Mouse (Mus musculus): ENCODE measurements around the gene Hist1h2bc. TPM values are rescaled to one million over a fixed set of nuclear protein-coding genes. Genes with fewer than 3 reads are reported as not detected.
"Not testable (repeated sequence)": the region's sequence is repeated elsewhere in the genome, so short reads cannot be mapped to it uniquely, and the experiment has no call there.

The Hist1h2bc gene
- polyA plus RNA-seq, 1 experiment from 2014 or later, result 15.1 TPM

DNA sequence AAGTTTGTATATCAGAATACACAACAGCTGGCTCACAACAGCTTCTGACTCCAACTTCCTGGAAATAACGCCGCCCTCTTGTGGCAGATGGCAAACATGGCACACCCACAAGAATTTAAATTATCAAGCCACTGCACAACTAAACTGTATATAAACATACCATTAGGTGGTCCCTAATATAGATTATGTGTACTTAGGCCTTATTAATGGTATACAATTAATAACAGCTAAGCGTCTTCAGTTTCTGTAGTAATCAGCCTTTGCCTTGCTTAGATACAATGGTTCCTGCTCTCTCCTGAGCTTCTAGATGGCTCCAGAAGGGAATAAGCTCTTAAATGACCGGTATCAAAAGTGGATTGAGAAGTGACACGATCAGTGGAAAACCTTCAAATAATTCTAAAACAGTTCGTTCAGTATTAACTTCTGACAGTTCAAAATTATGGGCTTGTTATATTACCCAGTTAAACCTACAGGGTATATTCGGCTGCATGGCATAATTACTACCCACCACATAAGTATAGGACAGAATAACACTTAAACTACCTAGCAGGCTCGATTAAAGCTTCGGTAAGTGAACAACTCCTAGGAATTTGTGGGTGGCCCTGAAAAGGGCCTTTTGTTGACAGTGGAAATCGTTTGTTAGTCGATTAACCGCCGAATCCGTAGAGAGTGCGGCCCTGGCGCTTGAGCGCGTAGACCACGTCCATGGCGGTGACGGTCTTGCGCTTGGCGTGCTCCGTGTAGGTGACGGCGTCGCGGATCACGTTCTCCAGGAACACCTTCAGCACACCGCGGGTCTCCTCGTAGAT is 13.7 kb downstream of the Hist1h2bc start:
- Histone ChIP-seq H3K4me2 (replicated peaks) (peak overlapping the region; percentile 72), H3K9ac (peak overlapping the region; percentile 62), H3K27ac (peak overlapping the region; percentile 90), H3K4me1 (replicated peaks; ENCODE audit: control insufficient read depth, insufficient read depth, low read length) (no peaks in the 10 kb centered on the region; the same call in 1 of the 2 replicates), H3K27me3 (ENCODE audit: control insufficient read depth, insufficient read depth, low read length) (no peaks in the 10 kb centered on the region), H3K9me3 (ENCODE audit: control insufficient read depth, low read length) (no peaks in the 10 kb centered on the region), H3K36me3 (replicated peaks; ENCODE audit: control insufficient read depth, insufficient read depth) (no peaks in the 10 kb centered on the region), H3K4me3 (replicated peaks; ENCODE audit: low read length) (peak overlapping the region; percentile 44)
- ATAC-seq (ENCODE audit: low FRiP score) (peak; percentile 46), DNase-seq (ENCODE audit: low spot score) (peak; percentile 66)
- under 1% methylated on average over 23 of the region's 32 CpGs for WGBS

DNA sequence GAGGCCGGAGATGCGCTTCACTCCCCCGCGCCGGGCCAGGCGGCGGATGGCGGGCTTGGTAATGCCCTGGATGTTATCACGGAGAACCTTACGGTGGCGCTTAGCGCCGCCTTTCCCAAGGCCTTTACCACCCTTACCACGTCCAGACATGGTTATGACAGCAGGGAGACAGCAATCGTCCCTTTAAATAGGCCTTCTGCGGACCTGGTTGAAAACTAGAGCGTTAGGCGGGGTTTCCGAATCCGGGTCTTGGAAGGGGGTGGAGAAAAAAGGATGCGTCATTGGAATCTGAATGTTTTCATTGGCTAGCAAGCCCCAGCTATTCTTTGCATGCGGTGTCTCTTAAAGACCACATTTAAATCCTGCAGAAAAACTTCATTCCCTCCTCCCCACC is 14.3 kb downstream of the Hist1h2bc start, which contains the start of gene Hist1h4c:
Gene Hist1h4c, minus strand, starts transcription at position 155 of the 394 bp plus-strand sequence.
- ATAC-seq (ENCODE audit: low FRiP score), result peak; percentile 97

DNA sequence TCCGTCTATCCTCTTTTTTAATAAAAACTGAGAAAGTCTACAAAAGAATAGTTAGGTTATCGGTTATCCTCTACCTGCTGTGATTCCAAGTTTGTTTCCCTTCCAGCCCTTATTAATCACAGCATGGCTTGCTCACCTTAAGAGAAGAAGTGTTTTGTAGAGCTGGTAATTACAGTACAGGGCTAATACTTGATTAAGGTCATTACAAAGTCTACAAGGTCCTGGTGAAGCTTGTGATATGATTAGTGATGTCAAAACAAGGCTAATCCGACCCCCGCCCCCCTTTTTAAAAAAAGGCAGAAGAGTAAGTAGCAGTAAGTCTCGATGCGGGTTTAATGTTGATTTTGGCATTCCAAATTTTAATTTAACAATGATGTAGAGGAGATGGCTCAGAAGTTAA is 15.0 kb downstream of the Hist1h2bc start:
- no peaks in the 10 kb centered on the region; the same call in 1 of the 2 replicates for H3K4me1 ChIP-seq (replicated peaks; ENCODE audit: control insufficient read depth, insufficient read depth, low read length)
- DNase-seq (ENCODE audit: low spot score), result no peak
- H3K27ac ChIP-seq, result peak overlapping the region; percentile 90
- H3K36me3 ChIP-seq (replicated peaks; ENCODE audit: control insufficient read depth, insufficient read depth), result no peaks in the 10 kb centered on the region
- no peak for ATAC-seq (ENCODE audit: low FRiP score)
- peak overlapping the region; percentile 72 for H3K4me2 ChIP-seq (replicated peaks)
- no peaks in the 10 kb centered on the region for H3K9me3 ChIP-seq (ENCODE audit: control insufficient read depth, low read length)
- H3K27me3 ChIP-seq (ENCODE audit: control insufficient read depth, insufficient read depth, low read length), result no peaks in the 10 kb centered on the region
- no peak overlapping the region; the same call in none of the 2 replicates for H3K9ac ChIP-seq
- no peak overlapping the region for H3K4me3 ChIP-seq (replicated peaks; ENCODE audit: low read length)
- 73% methylated on average over 6 of the region's 6 CpGs for WGBS

More for the DNA sequence above, 14.3 kb downstream of the Hist1h2bc start, which contains the start of gene Hist1h4c:
- no peaks in the 10 kb centered on the region; the same call in 1 of the 2 replicates for H3K4me1 ChIP-seq (replicated peaks; ENCODE audit: control insufficient read depth, insufficient read depth, low read length)
- peak within 1 kb of the TSS; percentile 72 for H3K4me2 ChIP-seq (replicated peaks)
- peak within 1 kb of the TSS; percentile 62 for H3K9ac ChIP-seq
- H3K4me3 ChIP-seq (replicated peaks; ENCODE audit: low read length), result peak within 1 kb of the TSS; percentile 44
- no peaks in the 10 kb centered on the region for H3K36me3 ChIP-seq (replicated peaks; ENCODE audit: control insufficient read depth, insufficient read depth)
- H3K9me3 ChIP-seq (ENCODE audit: control insufficient read depth, low read length), result no peaks in the 10 kb centered on the region
- DNase-seq (ENCODE audit: low spot score), result peak; percentile 100
- peak within 1 kb of the TSS; percentile 90 for H3K27ac ChIP-seq
- 0% methylated on average over 22 of the region's 22 CpGs for WGBS
- H3K27me3 ChIP-seq (ENCODE audit: control insufficient read depth, insufficient read depth, low read length), result no peaks in the 10 kb centered on the region

DNA sequence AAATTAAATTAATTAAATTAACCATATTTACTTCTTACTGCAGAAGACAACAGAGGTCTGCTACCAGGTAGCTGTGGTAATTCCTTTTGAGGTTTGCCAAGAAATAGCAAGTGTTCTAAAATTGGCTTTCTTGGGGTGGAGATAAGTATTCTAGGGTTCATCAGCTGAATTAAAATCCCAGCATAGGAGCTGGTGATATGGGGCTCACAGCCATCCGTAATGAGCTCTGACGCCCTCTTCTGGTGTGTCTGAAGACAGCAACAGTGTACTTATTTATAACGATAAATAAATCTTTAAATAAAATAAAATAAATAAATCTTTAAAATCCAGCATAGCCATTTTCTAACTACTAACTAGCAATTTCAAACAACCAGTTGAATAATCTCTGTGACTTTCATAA is 15.8 kb downstream of the Hist1h2bc start:
- Histone ChIP-seq H3K9me3 (ENCODE audit: control insufficient read depth, low read length) (no peaks in the 10 kb centered on the region), H3K36me3 (replicated peaks; ENCODE audit: control insufficient read depth, insufficient read depth) (no peaks in the 10 kb centered on the region), H3K4me1 (replicated peaks; ENCODE audit: control insufficient read depth, insufficient read depth, low read length) (no peaks in the 10 kb centered on the region; the same call in 1 of the 2 replicates), H3K9ac (no peak overlapping the region), H3K27ac (no peak overlapping the region), H3K4me2 (replicated peaks) (no peak overlapping the region), H3K27me3 (ENCODE audit: control insufficient read depth, insufficient read depth, low read length) (no peaks in the 10 kb centered on the region), H3K4me3 (replicated peaks; ENCODE audit: low read length) (no peak overlapping the region)
- no peak for ATAC-seq (ENCODE audit: low FRiP score)
- WGBS, result 63% methylated on average over 3 of the region's 3 CpGs
- no peak for DNase-seq (ENCODE audit: low spot score)

DNA sequence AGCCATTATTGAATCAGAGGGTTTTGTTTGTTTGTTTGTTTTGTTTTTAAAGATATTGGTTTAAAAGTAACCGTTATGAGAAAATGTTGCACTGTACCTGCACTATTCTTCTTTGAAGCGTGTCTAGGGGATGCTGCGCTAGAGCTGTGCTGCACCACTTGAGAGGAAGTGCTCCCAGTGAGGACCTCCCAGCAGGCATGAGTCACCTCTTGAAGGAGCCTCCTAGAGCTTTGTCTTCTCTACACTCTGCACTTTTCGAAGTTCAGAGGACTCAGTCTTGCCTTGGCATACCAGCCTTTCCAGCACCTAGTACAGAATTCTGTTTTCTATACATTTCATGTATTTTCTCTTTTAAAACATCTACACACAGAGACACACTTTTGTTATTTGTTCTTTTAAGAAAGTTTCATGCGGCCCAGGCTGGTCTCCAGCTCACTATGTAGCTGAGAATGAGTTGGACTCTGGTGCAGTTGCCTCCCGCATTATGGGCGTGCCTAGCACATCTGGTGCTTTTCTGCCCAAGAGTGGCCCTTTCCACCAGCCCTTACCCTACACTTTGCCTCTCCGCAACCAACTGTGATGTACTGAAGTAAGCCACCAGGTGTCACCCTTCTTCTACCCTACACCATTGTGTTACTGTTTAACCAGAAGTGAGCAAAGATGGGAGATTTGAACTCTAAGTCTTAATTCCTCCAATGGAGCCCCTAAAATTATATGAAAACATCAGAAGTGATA is 17.0 kb downstream of the Hist1h2bc start:
- 33% methylated on average over 8 of the region's 8 CpGs for WGBS
- Histone ChIP-seq H3K9me3 (ENCODE audit: control insufficient read depth, low read length) (no peaks in the 10 kb centered on the region), H3K36me3 (replicated peaks; ENCODE audit: control insufficient read depth, insufficient read depth) (no peaks in the 10 kb centered on the region), H3K27ac (no peak overlapping the region), H3K9ac (no peak overlapping the region), H3K4me3 (replicated peaks; ENCODE audit: low read length) (no peak overlapping the region), H3K4me2 (replicated peaks) (no peak overlapping the region), H3K27me3 (ENCODE audit: control insufficient read depth, insufficient read depth, low read length) (no peaks in the 10 kb centered on the region), H3K4me1 (replicated peaks; ENCODE audit: control insufficient read depth, insufficient read depth, low read length) (no peaks in the 10 kb centered on the region; the same call in 1 of the 2 replicates)
- peak; percentile 76 for DNase-seq (ENCODE audit: low spot score)
- ATAC-seq (ENCODE audit: low FRiP score), result peak; percentile 42; the same call in 1 of the 2 replicates

DNA sequence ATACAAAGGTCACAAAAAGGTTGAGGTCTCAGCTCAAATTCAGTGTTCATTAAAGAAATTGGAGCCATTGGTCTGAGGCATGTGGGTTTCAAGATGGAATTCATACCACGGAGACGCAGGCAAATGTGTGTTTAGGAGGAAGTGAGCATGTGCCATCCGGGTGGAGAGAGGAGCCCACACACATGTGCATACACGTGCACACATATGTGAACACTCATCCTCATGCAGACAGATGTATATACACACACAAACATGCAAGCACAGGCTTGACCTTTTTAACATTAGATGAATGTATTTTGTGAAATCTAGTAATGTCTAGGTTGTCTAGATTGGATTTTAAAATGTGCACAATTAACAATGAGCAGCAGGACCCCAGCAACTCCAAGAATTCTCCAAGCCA is 18.2 kb downstream of the Hist1h2bc start:
- no peak for ATAC-seq (ENCODE audit: low FRiP score)
- 83% methylated on average over 4 of the region's 4 CpGs for WGBS
- H3K4me1 ChIP-seq (replicated peaks; ENCODE audit: control insufficient read depth, insufficient read depth, low read length), result no peaks in the 10 kb centered on the region; the same call in 1 of the 2 replicates
- no peak for DNase-seq (ENCODE audit: low spot score)
- H3K27ac ChIP-seq, result no peak overlapping the region
- no peak overlapping the region for H3K4me3 ChIP-seq (replicated peaks; ENCODE audit: low read length)
- no peak overlapping the region for H3K9ac ChIP-seq
- no peaks in the 10 kb centered on the region for H3K27me3 ChIP-seq (ENCODE audit: control insufficient read depth, insufficient read depth, low read length)
- H3K36me3 ChIP-seq (replicated peaks; ENCODE audit: control insufficient read depth, insufficient read depth), result no peaks in the 10 kb centered on the region
- H3K9me3 ChIP-seq (ENCODE audit: control insufficient read depth, low read length), result no peaks in the 10 kb centered on the region
- H3K4me2 ChIP-seq (replicated peaks), result no peak overlapping the region

DNA sequence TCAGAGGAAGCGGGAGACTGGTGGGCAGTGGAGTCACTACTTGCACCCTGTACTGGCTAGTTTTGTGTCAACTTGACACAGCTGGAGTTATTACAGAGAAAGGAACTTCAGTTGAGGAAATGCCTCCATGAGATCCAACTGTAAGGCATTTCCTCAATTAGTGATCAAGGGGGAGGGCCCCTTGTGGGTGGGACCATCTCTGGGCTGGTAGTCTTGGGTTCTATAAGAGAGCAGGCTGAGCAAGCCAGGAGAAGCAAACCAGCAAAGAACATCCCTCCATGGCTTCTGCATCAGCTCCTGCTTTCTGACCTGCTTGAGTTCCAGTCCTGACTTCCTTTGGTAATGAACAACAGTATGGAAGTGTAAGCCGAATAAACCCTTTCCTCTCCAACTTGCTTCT is 18.8 kb downstream of the Hist1h2bc start:
- not testable (repeated sequence) for H3K4me1 ChIP-seq (replicated peaks; ENCODE audit: control insufficient read depth, insufficient read depth, low read length); H3K27ac ChIP-seq; ATAC-seq (ENCODE audit: low FRiP score); H3K9ac ChIP-seq; H3K9me3 ChIP-seq (ENCODE audit: control insufficient read depth, low read length); H3K27me3 ChIP-seq (ENCODE audit: control insufficient read depth, insufficient read depth, low read length); H3K4me3 ChIP-seq (replicated peaks; ENCODE audit: low read length); H3K36me3 ChIP-seq (replicated peaks; ENCODE audit: control insufficient read depth, insufficient read depth); H3K4me2 ChIP-seq (replicated peaks); DNase-seq (ENCODE audit: low spot score)
- 84% methylated on average over 2 of the region's 2 CpGs for WGBS

DNA sequence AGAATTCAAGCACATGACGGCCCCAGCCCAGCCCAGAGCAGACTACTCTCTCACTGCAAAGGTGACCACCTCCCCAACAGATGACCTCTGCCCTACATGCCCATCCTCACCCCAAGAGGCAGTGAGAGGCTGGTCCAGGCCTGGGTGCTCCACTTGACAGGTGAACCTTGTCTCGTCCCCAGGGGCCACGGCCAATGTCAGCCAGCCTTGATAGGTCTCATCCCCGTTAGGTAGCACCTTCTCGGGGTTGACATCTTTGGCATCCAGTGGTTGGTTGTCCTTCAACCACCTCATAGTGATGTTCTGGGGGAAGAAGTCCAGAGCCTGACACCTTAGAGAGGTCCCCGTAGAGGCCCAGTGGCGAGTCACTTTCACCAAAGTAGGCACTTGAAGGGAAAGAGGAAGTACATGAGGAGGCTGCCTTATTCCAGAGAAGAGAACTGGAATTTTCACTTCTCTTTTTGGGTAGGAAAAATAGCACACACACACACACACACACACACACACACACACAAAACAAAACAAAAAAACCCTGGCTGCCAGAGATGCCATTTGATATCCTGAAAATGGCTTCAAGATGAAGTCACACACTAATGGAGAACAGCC is 21.9 kb downstream of the Hist1h2bc start:
- DNase-seq (ENCODE audit: low spot score) (no peak), ATAC-seq (ENCODE audit: low FRiP score) (no peak)
- WGBS, result 93% methylated on average over 7 of the region's 7 CpGs
- H3K4me2 ChIP-seq (replicated peaks), result no peak overlapping the region
- H3K27me3 ChIP-seq (ENCODE audit: control insufficient read depth, insufficient read depth, low read length), result no peaks in the 10 kb centered on the region
- H3K36me3 ChIP-seq (replicated peaks; ENCODE audit: control insufficient read depth, insufficient read depth), result no peaks in the 10 kb centered on the region
- H3K4me1 ChIP-seq (replicated peaks; ENCODE audit: control insufficient read depth, insufficient read depth, low read length), result peaks cover 9% of the 10 kb centered on the region; the same call in 1 of the 2 replicates
- H3K4me3 ChIP-seq (replicated peaks; ENCODE audit: low read length), result no peak overlapping the region
- no peak overlapping the region for H3K9ac ChIP-seq
- H3K27ac ChIP-seq, result no peak overlapping the region
- no peaks in the 10 kb centered on the region for H3K9me3 ChIP-seq (ENCODE audit: control insufficient read depth, low read length)

DNA sequence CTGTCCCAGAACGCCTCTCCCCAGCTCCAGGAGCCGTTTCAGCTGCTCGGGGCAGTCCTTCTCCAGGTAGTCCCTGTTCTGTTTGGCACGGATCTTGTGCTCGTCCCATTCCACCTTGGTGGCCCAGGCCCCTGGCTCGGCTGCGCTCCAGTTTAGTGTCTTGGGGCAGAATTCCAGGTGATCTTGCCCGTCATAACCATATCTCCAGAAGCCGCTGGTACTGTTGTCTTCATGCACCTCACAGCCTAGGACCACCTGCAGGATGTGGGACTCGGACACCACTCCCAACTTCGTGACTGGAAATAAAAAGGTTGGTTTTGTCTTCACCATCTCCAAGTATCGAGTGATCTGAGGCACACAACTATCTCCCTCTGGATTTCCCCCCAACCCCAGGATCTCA is 22.8 kb downstream of the Hist1h2bc start:
- Histone ChIP-seq H3K36me3 (replicated peaks; ENCODE audit: control insufficient read depth, insufficient read depth) (no peaks in the 10 kb centered on the region), H3K4me3 (replicated peaks; ENCODE audit: low read length) (no peak overlapping the region), H3K4me2 (replicated peaks) (no peak overlapping the region), H3K27ac (no peak overlapping the region), H3K4me1 (replicated peaks; ENCODE audit: control insufficient read depth, insufficient read depth, low read length) (peaks cover 9% of the 10 kb centered on the region; the same call in 1 of the 2 replicates), H3K9me3 (ENCODE audit: control insufficient read depth, low read length) (no peaks in the 10 kb centered on the region), H3K27me3 (ENCODE audit: control insufficient read depth, insufficient read depth, low read length) (no peaks in the 10 kb centered on the region), H3K9ac (no peak overlapping the region)
- no peak for DNase-seq (ENCODE audit: low spot score)
- 93% methylated on average over 12 of the region's 12 CpGs for WGBS
- no peak for ATAC-seq (ENCODE audit: low FRiP score)

All from hindbrain, embryonic 14.5 days (tissue).